Mouse (Mus musculus): ENCODE measurements at regions not wholly inside any gene's neighbourhood (a gene's known extent, or its start where the extent isn't known, plus 50 kb on each side); places are given as distances from the start of the nearest gene placed in this dataset.

DNA sequence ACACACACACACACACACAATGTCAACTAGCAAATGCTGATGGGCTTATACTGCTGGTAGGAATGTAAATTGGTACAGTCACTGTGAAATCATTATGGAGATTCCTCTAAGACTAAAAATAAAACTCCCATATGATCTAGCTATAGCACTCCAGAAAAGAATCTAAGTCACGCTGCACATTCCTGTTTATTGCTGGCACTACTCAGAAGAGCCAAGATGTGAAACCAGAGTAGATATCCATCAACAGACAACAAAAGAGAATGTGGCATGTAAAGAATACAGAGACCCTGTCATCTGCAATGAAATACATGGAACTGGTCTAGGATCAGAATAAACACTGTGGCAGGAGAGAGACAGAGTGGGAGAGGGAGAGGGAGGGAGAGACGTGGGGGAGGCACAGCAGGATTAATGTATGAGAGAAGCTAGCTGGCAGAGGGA lies 442.8 kb upstream of the Nrp1 start:
- no peak for TF ChIP-seq CTCF (IDR thresholded peaks at IDR 0.05; ENCODE audit: control insufficient read depth, insufficient read depth, insufficient replicate concordance, low read depth, low read length)
- no peak for TF ChIP-seq POLR2A (IDR thresholded peaks at IDR 0.05; ENCODE audit: control insufficient read depth, low read depth, low read length)

Measured in testis, adult 2 months (tissue).